Mouse (Mus musculus) cortical plate, adult 2 months (tissue): ENCODE data around the gene Dido1.

Experiments used
- CTCF ChIP-seq: fragments of 200-500 bp; IDR thresholded peaks from 2 replicates; pipeline ENCODE4 v1.5.1; 2011; ENCODE audit warnings: mild to moderate bottlenecking, control low read depth, low read length; ENCODE audit not compliant: insufficient read depth; ENCODE audit errors: extremely low read depth
- POLR2A ChIP-seq: fragments of 200-500 bp; IDR thresholded peaks from 2 replicates; pipeline ENCODE4 v1.6.1; 2011; ENCODE audit warnings: mild to moderate bottlenecking, low read length, control low read depth; ENCODE audit not compliant: insufficient read depth; ENCODE audit errors: extremely low read depth

- TF ChIP-seq CTCF (no peak), POLR2A (no peak)
Observed at GRCm38 (mm10) chr2:180703645-180704359, 6.0 kb downstream of the Dido1 start.
